Mouse (Mus musculus) limb, embryonic 13.5 days (tissue): ENCODE measurements around the gene Mmp20. TPM values are rescaled to one million over a fixed set of nuclear protein-coding genes. Genes with fewer than 3 reads are reported as not detected.

ENCODE experiments used
- ATAC-seq: fragments of 200-750 bp; cut with Nextera tagmentation; 2 replicates; pipeline ENCODE4 v1.8.0; 2017; ENCODE audit warnings: low read depth, moderate number of reproducible peaks, moderate TSS enrichment; ENCODE audit not compliant: low FRiP score
- H3K27ac ChIP-seq: fragments of 300-500 bp; sonication (generic); 2 replicates; pipeline ENCODE4 v1.5.1; 2015; ENCODE audit warnings: inconsistent platforms, mild to moderate bottlenecking, moderate library complexity
- H3K27me3 ChIP-seq: fragments of 300-500 bp; sonication (generic); 2 replicates; pipeline ENCODE4 v1.6.1; 2015; ENCODE audit warnings: mild to moderate bottlenecking, inconsistent platforms
- H3K36me3 ChIP-seq: fragments of 300-500 bp; sonication (generic); 2 replicates; pipeline ENCODE4 v1.6.1; 2015; ENCODE audit warnings: inconsistent platforms, mild to moderate bottlenecking, moderate library complexity
- H3K4me1 ChIP-seq: fragments of 300-500 bp; sonication (generic); 2 replicates; pipeline ENCODE4 v1.6.1; 2015; ENCODE audit warnings: inconsistent platforms
- H3K4me2 ChIP-seq: fragments of 300-500 bp; sonication (generic); replicated peaks from 2 replicates; pipeline ENCODE4 v1.6.1; 2015; ENCODE audit warnings: inconsistent platforms, mild to moderate bottlenecking, moderate library complexity
- H3K4me3 ChIP-seq: fragments of 300-500 bp; sonication (generic); 2 replicates; pipeline ENCODE4 v1.5.1; 2015; ENCODE audit warnings: moderate library complexity, mild to moderate bottlenecking, inconsistent platforms
- H3K9ac ChIP-seq: fragments of 300-500 bp; sonication (generic); 2 replicates; pipeline ENCODE4 v1.6.1; 2015; ENCODE audit warnings: mild to moderate bottlenecking, inconsistent platforms
- H3K9me3 ChIP-seq: fragments of 300-500 bp; sonication (generic); 2 replicates; pipeline ENCODE4 v1.6.1; 2016; ENCODE audit warnings: inconsistent platforms
- WGBS: fragments of 180-500 bp; shearing (Covaris S2); methylation state at CpG from one replicate; pipeline ENCODE4 v1.1.7; 2015; 5-methylcytosine and 5-hydroxymethylcytosine counted together
- polyA plus RNA-seq: library from polyadenylated mRNA; unstranded; fragments of >200 nt; fragmentation: Nextera tagmentation; extraction: Ambion mirVana; gene quantifications from 2 replicates; pipeline ENCODE4 v1.2.1, GENCODE M21; 2015

Mmp20 gene
- polyA plus RNA-seq, 1 experiment from 2014 or later = not detected

- no peaks in the 10 kb centered on the region for H3K27me3 ChIP-seq
- no peaks in the 10 kb centered on the region for H3K36me3 ChIP-seq
- H3K4me1 ChIP-seq = no peaks in the 10 kb centered on the region
- no peak for ATAC-seq
- no peak overlapping the region for H3K4me3 ChIP-seq
- H3K4me2 ChIP-seq = no peak overlapping the region
- no peaks in the 10 kb centered on the region for H3K9me3 ChIP-seq
- H3K27ac ChIP-seq = no peak overlapping the region
- H3K9ac ChIP-seq = no peak overlapping the region
- WGBS = 83% methylated on average over 5 of the region's 5 CpGs
Observed at GRCm38 (mm10) chr9:7652351-7653085, 24.5 kb downstream of the Mmp20 start.

- WGBS = 80% methylated on average over 4 of the region's 4 CpGs
- no peak overlapping the region for H3K4me2 ChIP-seq
- no peaks in the 10 kb centered on the region for H3K9me3 ChIP-seq
- no peak overlapping the region for H3K9ac ChIP-seq
- no peak overlapping the region for H3K27ac ChIP-seq
- H3K4me3 ChIP-seq = no peak overlapping the region
- H3K36me3 ChIP-seq = no peaks in the 10 kb centered on the region
- ATAC-seq = no peak
- no peaks in the 10 kb centered on the region for H3K27me3 ChIP-seq
- H3K4me1 ChIP-seq = no peaks in the 10 kb centered on the region
Observed at GRCm38 (mm10) chr9:7657946-7658345, 29.9 kb downstream of the Mmp20 start.

GRCm38 (mm10) chr9:7659469-7660020 is 31.5 kb downstream of the Mmp20 start:
- H3K9ac ChIP-seq = no peak overlapping the region
- H3K4me3 ChIP-seq = no peak overlapping the region
- no peak for ATAC-seq
- H3K36me3 ChIP-seq = no peaks in the 10 kb centered on the region
- WGBS = 84% methylated on average over 6 of the region's 6 CpGs
- H3K27ac ChIP-seq = no peak overlapping the region
- no peaks in the 10 kb centered on the region for H3K27me3 ChIP-seq
- no peak overlapping the region for H3K4me2 ChIP-seq
- no peaks in the 10 kb centered on the region for H3K9me3 ChIP-seq
- H3K4me1 ChIP-seq = no peaks in the 10 kb centered on the region

- no peak for ATAC-seq
Observed at GRCm38 (mm10) chr9:7661371-7661770, 33.3 kb downstream of the Mmp20 start.

GRCm38 (mm10) chr9:7669674-7670073 is 41.6 kb downstream of the Mmp20 start:
- no peak overlapping the region for H3K4me3 ChIP-seq
- no peak overlapping the region for H3K27ac ChIP-seq
- no peaks in the 10 kb centered on the region for H3K4me1 ChIP-seq
- no peaks in the 10 kb centered on the region for H3K27me3 ChIP-seq
- 93% methylated on average over 1 of the region's 1 CpGs for WGBS
- no peak overlapping the region for H3K9ac ChIP-seq
- H3K36me3 ChIP-seq = no peaks in the 10 kb centered on the region
- H3K9me3 ChIP-seq = no peaks in the 10 kb centered on the region
- ATAC-seq = no peak
- no peak overlapping the region for H3K4me2 ChIP-seq

More at GRCm38 (mm10) chr9:7661371-7661770, 33.3 kb downstream of the Mmp20 start:
- Histone ChIP-seq H3K27me3 (no peaks in the 10 kb centered on the region), H3K27ac (no peak overlapping the region), H3K4me2 (no peak overlapping the region), H3K9ac (no peak overlapping the region), H3K9me3 (no peaks in the 10 kb centered on the region), H3K36me3 (no peaks in the 10 kb centered on the region), H3K4me3 (no peak overlapping the region), H3K4me1 (no peaks in the 10 kb centered on the region)
- 93% methylated on average over 1 of the region's 1 CpGs for WGBS

GRCm38 (mm10) chr9:7672985-7673384 is 45.0 kb downstream of the Mmp20 start:
- Histone ChIP-seq H3K4me2 (no peak overlapping the region), H3K27ac (no peak overlapping the region), H3K9ac (no peak overlapping the region), H3K9me3 (no peaks in the 10 kb centered on the region), H3K4me1 (no peaks in the 10 kb centered on the region), H3K27me3 (no peaks in the 10 kb centered on the region), H3K4me3 (no peak overlapping the region), H3K36me3 (no peaks in the 10 kb centered on the region)
- WGBS = 80% methylated on average over 9 of the region's 9 CpGs
- no peak for ATAC-seq

GRCm38 (mm10) chr9:7678154-7678837 is 50.3 kb downstream of the Mmp20 start:
- Histone ChIP-seq H3K27me3 (no peaks in the 10 kb centered on the region), H3K4me3 (no peak overlapping the region), H3K4me2 (no peak overlapping the region), H3K4me1 (no peaks in the 10 kb centered on the region), H3K9ac (no peak overlapping the region), H3K27ac (no peak overlapping the region), H3K36me3 (no peaks in the 10 kb centered on the region), H3K9me3 (no peaks in the 10 kb centered on the region)
- 74% methylated on average over 2 of the region's 2 CpGs for WGBS
- ATAC-seq = no peak

- no peak overlapping the region for H3K4me2 ChIP-seq
Observed at GRCm38 (mm10) chr9:7682081-7682618, 54.1 kb downstream of the Mmp20 start.

GRCm38 (mm10) chr9:7686024-7686423 is 58.0 kb downstream of the Mmp20 start:
- Histone ChIP-seq H3K9ac (no peak overlapping the region), H3K4me1 (no peaks in the 10 kb centered on the region), H3K4me3 (no peak overlapping the region), H3K36me3 (no peaks in the 10 kb centered on the region), H3K27me3 (no peaks in the 10 kb centered on the region), H3K4me2 (no peak overlapping the region), H3K9me3 (no peaks in the 10 kb centered on the region), H3K27ac (no peak overlapping the region)
- no peak for ATAC-seq
- WGBS = 87% methylated on average over 2 of the region's 2 CpGs

More at GRCm38 (mm10) chr9:7682081-7682618, 54.1 kb downstream of the Mmp20 start:
- H3K9me3 ChIP-seq = no peaks in the 10 kb centered on the region
- H3K9ac ChIP-seq = no peak overlapping the region
- no peaks in the 10 kb centered on the region for H3K27me3 ChIP-seq
- no peak for ATAC-seq
- no peak overlapping the region for H3K4me3 ChIP-seq
- no peaks in the 10 kb centered on the region for H3K36me3 ChIP-seq
- H3K27ac ChIP-seq = no peak overlapping the region
- H3K4me1 ChIP-seq = no peaks in the 10 kb centered on the region
- WGBS = 83% methylated on average over 9 of the region's 9 CpGs

GRCm38 (mm10) chr9:7689799-7690198 is 61.8 kb downstream of the Mmp20 start:
- no peaks in the 10 kb centered on the region for H3K27me3 ChIP-seq
- WGBS = 53% methylated on average over 6 of the region's 6 CpGs
- no peak for ATAC-seq
- H3K9ac ChIP-seq = no peak overlapping the region
- H3K36me3 ChIP-seq = no peaks in the 10 kb centered on the region
- H3K4me1 ChIP-seq = no peaks in the 10 kb centered on the region
- H3K27ac ChIP-seq = no peak overlapping the region
- H3K4me2 ChIP-seq = no peak overlapping the region
- H3K4me3 ChIP-seq = no peak overlapping the region
- H3K9me3 ChIP-seq = no peaks in the 10 kb centered on the region

- no peak within 1 kb of the TSS for H3K9ac ChIP-seq
- H3K4me3 ChIP-seq = no peak within 1 kb of the TSS
- 44% methylated on average over 1 of the region's 1 CpGs for WGBS
- H3K4me2 ChIP-seq = no peak within 1 kb of the TSS
- no peaks in the 10 kb centered on the region; the same call in 1 of the 2 replicates for H3K4me1 ChIP-seq
- no peak within 1 kb of the TSS for H3K27ac ChIP-seq
- no peaks in the 10 kb centered on the region for H3K9me3 ChIP-seq
- no peak for ATAC-seq
- H3K27me3 ChIP-seq = no peaks in the 10 kb centered on the region
- H3K36me3 ChIP-seq = no peaks in the 10 kb centered on the region
Observed at GRCm38 (mm10) chr9:7691790-7692189, 63.8 kb downstream of the Mmp20 start, which contains the start of gene Mmp7. TSS of gene Mmp7 (plus strand) at chr9:7692090.

- H3K27ac ChIP-seq = no peak overlapping the region
- no peak overlapping the region for H3K9ac ChIP-seq
- H3K9me3 ChIP-seq = no peaks in the 10 kb centered on the region
- no peak overlapping the region for H3K4me2 ChIP-seq
- H3K4me3 ChIP-seq = no peak overlapping the region
- 44% methylated on average over 3 of the region's 3 CpGs for WGBS
- no peaks in the 10 kb centered on the region for H3K27me3 ChIP-seq
- ATAC-seq = peak; percentile 41; the same call in 1 of the 2 replicates
- no peaks in the 10 kb centered on the region for H3K36me3 ChIP-seq
- H3K4me1 ChIP-seq = no peaks in the 10 kb centered on the region; the same call in 1 of the 2 replicates
Observed at GRCm38 (mm10) chr9:7693961-7694360, 65.9 kb downstream of the Mmp20 start.
